Mouse (Mus musculus): ENCODE results near the gene Zc3h18. TPM values are rescaled to one million over a fixed set of nuclear protein-coding genes. Genes with fewer than 3 reads are reported as not detected.

Zc3h18 gene
- 59.2 and 59.9 TPM in 2 replicates for polyA plus RNA-seq (2015; fragmentation: Nextera tagmentation; extraction: Ambion mirVana)

GRCm38 (mm10) chr8:122376365-122377231 is at the start of gene Zc3h18:
Zc3h18 (plus strand) TSS chr8:122376609.
- ATAC-seq (ENCODE audit: low FRiP score, low read depth) = peak; percentile 95
- under 1% methylated on average over 93 of the region's 107 CpGs for WGBS
- peak within 1 kb of the TSS; percentile 94 for H3K27ac ChIP-seq
- H3K4me2 ChIP-seq (replicated peaks) = peak within 1 kb of the TSS; percentile 90
- H3K36me3 ChIP-seq = peaks cover 25% of the 10 kb centered on the region
- no peaks in the 10 kb centered on the region for H3K27me3 ChIP-seq
- H3K9me3 ChIP-seq = no peaks in the 10 kb centered on the region
- peak within 1 kb of the TSS; percentile 93 for H3K4me3 ChIP-seq
- peaks cover 25% of the 10 kb centered on the region for H3K4me1 ChIP-seq
- H3K9ac ChIP-seq = peak within 1 kb of the TSS; percentile 90

DNA sequence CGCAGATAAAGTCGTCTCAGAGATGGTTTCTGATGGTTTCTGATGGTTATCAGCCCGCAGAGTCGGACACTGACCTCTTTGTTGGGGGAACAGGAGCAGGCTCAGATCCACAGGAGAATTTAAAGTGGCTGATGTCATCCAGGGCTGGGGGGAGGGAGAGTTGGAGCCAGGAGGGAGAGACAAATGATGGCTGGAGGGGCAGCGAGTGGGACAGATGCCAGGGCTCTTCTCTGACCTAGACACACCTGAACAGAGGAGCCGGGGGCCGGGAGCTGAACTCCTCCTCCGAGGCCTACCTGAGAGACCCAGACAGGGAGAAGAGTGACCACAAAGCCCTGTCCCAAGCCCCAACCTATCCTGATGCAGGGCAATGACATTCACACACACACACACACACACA is 47.3 kb upstream of the Zc3h18 start:
- no peak for ATAC-seq (ENCODE audit: low FRiP score, low read depth)

GRCm38 (mm10) chr8:122329553-122330239 is 46.7 kb upstream of the Zc3h18 start:
- WGBS = 77% methylated on average over 22 of the region's 22 CpGs
- Histone ChIP-seq H3K4me1 (peaks cover 11% of the 10 kb centered on the region), H3K36me3 (peaks cover under 1% of the 10 kb centered on the region; the same call in 1 of the 2 replicates), H3K27me3 (peaks cover 11% of the 10 kb centered on the region), H3K4me2 (replicated peaks) (no peak overlapping the region), H3K27ac (no peak overlapping the region), H3K9ac (no peak overlapping the region), H3K4me3 (no peak overlapping the region), H3K9me3 (no peaks in the 10 kb centered on the region)
- ATAC-seq (ENCODE audit: low FRiP score, low read depth) = no peak

More for the DNA sequence above, 47.3 kb upstream of the Zc3h18 start:
- H3K9me3 ChIP-seq = no peaks in the 10 kb centered on the region
- H3K4me1 ChIP-seq = peaks cover 11% of the 10 kb centered on the region
- no peak overlapping the region for H3K4me3 ChIP-seq
- H3K36me3 ChIP-seq = no peaks in the 10 kb centered on the region
- 64% methylated on average over 8 of the region's 8 CpGs for WGBS
- peaks cover 5% of the 10 kb centered on the region for H3K27me3 ChIP-seq
- no peak overlapping the region for H3K27ac ChIP-seq
- H3K9ac ChIP-seq = 0 out of 2 replicates have a peak overlapping the region, but pooled peaks have one; percentile 6
- H3K4me2 ChIP-seq (replicated peaks) = no peak overlapping the region

GRCm38 (mm10) chr8:122330446-122331133 is 45.8 kb upstream of the Zc3h18 start:
- Histone ChIP-seq H3K4me2 (replicated peaks) (no peak overlapping the region), H3K9ac (peak overlapping the region; percentile 13; the same call in 1 of the 2 replicates), H3K27me3 (peaks cover 20% of the 10 kb centered on the region), H3K36me3 (peaks cover 4% of the 10 kb centered on the region; the same call in 1 of the 2 replicates), H3K4me1 (peaks cover 17% of the 10 kb centered on the region), H3K27ac (no peak overlapping the region), H3K9me3 (no peaks in the 10 kb centered on the region), H3K4me3 (no peak overlapping the region)
- ATAC-seq (ENCODE audit: low FRiP score, low read depth) = no peak
- 79% methylated on average over 12 of the region's 12 CpGs for WGBS

- H3K4me1 ChIP-seq = peaks cover 16% of the 10 kb centered on the region
- no peak for ATAC-seq (ENCODE audit: low FRiP score, low read depth)
- H3K27ac ChIP-seq = no peak overlapping the region
- H3K9ac ChIP-seq = no peak overlapping the region; the same call in 1 of the 2 replicates
- peaks cover 4% of the 10 kb centered on the region; the same call in 1 of the 2 replicates for H3K36me3 ChIP-seq
- H3K27me3 ChIP-seq = peaks cover 26% of the 10 kb centered on the region
- no peaks in the 10 kb centered on the region for H3K9me3 ChIP-seq
- WGBS = 75% methylated on average over 3 of the region's 3 CpGs
- H3K4me2 ChIP-seq (replicated peaks) = no peak overlapping the region
- H3K4me3 ChIP-seq = no peak overlapping the region
Observed at GRCm38 (mm10) chr8:122331134-122331523, 45.3 kb upstream of the Zc3h18 start.

GRCm38 (mm10) chr8:122332753-122333506 is 43.5 kb upstream of the Zc3h18 start:
- no peak; the same call in 1 of the 2 replicates for ATAC-seq (ENCODE audit: low FRiP score, low read depth)
- peaks cover 22% of the 10 kb centered on the region for H3K4me1 ChIP-seq
- H3K9me3 ChIP-seq = no peaks in the 10 kb centered on the region
- no peak overlapping the region for H3K9ac ChIP-seq
- peaks cover 41% of the 10 kb centered on the region for H3K27me3 ChIP-seq
- 67% methylated on average over 6 of the region's 6 CpGs for WGBS
- H3K36me3 ChIP-seq = peaks cover 4% of the 10 kb centered on the region; the same call in 1 of the 2 replicates
- no peak overlapping the region for H3K4me3 ChIP-seq
- no peak overlapping the region for H3K27ac ChIP-seq
- H3K4me2 ChIP-seq (replicated peaks) = no peak overlapping the region

DNA sequence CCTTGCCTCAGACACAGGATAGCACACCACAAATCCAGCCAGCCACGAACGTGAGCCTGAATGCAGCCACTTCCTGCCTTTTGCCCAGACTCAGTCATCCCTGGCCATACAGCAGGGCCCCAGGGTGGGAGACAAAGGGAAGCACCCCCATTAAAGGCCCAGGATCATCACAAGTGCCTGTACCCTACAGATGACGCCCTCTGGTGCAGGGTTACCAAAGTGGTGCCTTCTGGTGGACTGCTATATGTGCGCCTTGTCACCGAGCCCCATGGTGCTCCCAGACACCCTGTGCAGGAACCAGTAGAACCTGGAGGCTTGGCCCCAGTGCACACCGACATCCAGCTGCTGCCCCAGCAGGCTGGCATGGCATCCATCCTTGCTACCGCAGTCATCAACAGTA is 42.9 kb upstream of the Zc3h18 start:
- H3K27me3 ChIP-seq = peaks cover 47% of the 10 kb centered on the region

DNA sequence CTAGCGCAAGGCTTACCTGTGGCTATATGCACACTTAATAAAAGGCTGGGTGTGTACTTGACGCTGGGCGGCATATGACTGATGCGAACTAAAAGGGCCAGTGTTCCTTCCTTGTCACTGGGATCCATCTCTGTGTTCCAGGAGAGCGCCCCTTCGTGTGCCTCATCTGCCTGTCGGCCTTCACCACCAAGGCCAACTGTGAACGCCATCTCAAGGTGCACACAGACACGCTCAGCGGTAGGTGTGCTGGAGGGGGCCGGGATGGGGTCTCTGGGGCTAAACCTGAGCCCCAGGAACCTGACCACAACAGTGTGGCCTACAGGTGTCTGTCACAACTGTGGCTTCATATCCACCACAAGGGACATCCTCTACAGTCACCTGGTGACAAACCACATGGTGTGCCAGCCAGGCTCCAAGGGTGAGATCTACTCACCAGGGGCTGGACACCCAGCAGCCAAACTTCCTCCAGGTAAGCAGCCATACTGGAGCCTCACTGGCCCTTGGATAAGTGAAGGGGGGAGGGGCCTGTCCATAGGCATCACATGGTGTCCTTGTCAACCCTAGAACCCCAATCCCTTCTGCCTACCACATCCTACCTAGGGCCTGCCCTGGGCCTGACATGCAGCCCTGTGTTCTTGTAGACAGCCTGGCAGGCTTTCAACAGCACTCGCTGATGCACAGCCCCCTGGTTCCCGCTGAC is 41.5 kb upstream of the Zc3h18 start:
- Histone ChIP-seq H3K27ac (no peak overlapping the region), H3K4me2 (replicated peaks) (peak overlapping the region; percentile 92), H3K36me3 (peaks cover 4% of the 10 kb centered on the region; the same call in 1 of the 2 replicates), H3K4me3 (peak overlapping the region; percentile 65; the same call in 1 of the 2 replicates), H3K4me1 (peaks cover 22% of the 10 kb centered on the region), H3K9me3 (no peaks in the 10 kb centered on the region), H3K27me3 (peaks cover 57% of the 10 kb centered on the region), H3K9ac (no peak overlapping the region; the same call in 1 of the 2 replicates)
- ATAC-seq (ENCODE audit: low FRiP score, low read depth) = no peak
- WGBS = 88% methylated on average over 13 of the region's 13 CpGs

More for the DNA sequence above, 42.9 kb upstream of the Zc3h18 start:
- peaks cover 4% of the 10 kb centered on the region; the same call in 1 of the 2 replicates for H3K36me3 ChIP-seq
- 90% methylated on average over 7 of the region's 7 CpGs for WGBS
- no peak overlapping the region for H3K4me3 ChIP-seq
- no peak overlapping the region for H3K9ac ChIP-seq
- ATAC-seq (ENCODE audit: low FRiP score, low read depth) = no peak
- H3K4me1 ChIP-seq = peaks cover 22% of the 10 kb centered on the region
- no peak overlapping the region for H3K4me2 ChIP-seq (replicated peaks)
- no peak overlapping the region for H3K27ac ChIP-seq
- no peaks in the 10 kb centered on the region for H3K9me3 ChIP-seq

DNA sequence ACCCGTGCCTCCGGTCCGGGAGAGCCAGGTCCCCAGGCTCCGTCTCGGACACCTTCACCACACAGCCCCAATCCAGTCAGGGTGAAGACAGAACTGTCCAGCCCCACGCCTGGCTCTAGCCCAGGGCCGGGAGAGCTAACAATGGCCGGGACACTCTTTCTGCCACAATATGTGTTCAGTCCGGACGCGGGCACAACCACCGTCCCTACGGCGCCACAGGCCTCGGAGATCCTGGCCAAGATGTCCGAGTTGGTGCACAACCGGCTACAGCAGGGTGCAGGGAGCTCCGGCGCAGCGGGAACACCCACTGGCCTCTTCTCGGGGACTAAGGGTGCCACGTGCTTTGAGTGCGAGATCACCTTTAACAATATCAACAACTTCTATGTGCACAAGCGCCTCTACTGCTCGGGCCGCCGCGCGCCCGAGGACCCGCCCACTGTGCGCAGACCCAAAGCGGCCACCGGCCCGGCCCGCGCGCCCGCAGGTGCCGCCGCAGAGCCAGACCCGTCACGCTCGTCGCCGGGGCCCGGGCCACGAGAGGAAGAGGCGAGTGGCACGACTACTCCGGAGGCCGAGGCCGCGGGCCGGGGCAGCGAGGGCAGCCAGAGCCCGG is 40.7 kb upstream of the Zc3h18 start:
- peak overlapping the region; percentile 92 for H3K4me2 ChIP-seq (replicated peaks)
- H3K4me3 ChIP-seq = peak overlapping the region; percentile 65
- no peaks in the 10 kb centered on the region for H3K9me3 ChIP-seq
- H3K27ac ChIP-seq = no peak overlapping the region
- H3K27me3 ChIP-seq = peaks cover 61% of the 10 kb centered on the region
- H3K4me1 ChIP-seq = peaks cover 22% of the 10 kb centered on the region
- WGBS = 13% methylated on average over 56 of the region's 57 CpGs
- H3K36me3 ChIP-seq = peaks cover 4% of the 10 kb centered on the region; the same call in 1 of the 2 replicates
- peak overlapping the region; percentile 69 for H3K9ac ChIP-seq
- ATAC-seq (ENCODE audit: low FRiP score, low read depth) = peak; percentile 49

DNA sequence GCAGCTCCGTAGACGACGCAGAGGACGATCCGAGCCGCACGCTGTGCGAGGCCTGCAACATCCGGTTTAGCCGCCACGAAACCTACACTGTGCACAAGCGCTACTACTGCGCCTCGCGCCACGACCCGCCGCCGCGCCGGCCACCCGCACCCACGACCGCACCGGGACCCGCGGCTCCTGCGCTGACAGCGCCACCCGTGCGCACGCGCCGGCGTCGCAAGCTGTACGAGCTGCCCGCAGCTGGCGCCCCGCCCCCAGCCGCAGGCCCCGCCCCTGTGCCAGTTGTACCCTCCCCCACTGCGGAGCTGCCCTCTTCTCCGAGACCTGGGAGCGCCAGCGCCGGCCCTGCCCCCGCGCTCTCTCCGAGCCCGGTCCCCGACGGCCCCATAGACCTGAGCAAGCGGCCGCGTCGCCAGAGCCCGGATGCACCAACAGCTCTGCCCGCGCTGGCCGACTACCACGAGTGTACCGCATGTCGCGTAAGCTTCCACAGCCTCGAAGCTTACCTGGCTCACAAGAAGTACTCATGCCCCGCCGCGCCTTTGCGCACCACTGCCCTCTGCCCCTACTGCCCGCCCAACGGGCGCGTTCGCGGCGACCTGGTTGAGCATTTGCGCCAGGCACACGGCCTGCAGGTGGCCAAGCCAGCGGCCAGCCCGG is 40.0 kb upstream of the Zc3h18 start:
- H3K9ac ChIP-seq = peak overlapping the region; percentile 69
- peak overlapping the region; percentile 92 for H3K4me2 ChIP-seq (replicated peaks)
- no peak overlapping the region for H3K27ac ChIP-seq
- peak; percentile 52 for ATAC-seq (ENCODE audit: low FRiP score, low read depth)
- WGBS = 2% methylated on average over 76 of the region's 81 CpGs
- H3K36me3 ChIP-seq = peaks cover 4% of the 10 kb centered on the region; the same call in 1 of the 2 replicates
- H3K4me3 ChIP-seq = peak overlapping the region; percentile 65
- peaks cover 17% of the 10 kb centered on the region for H3K4me1 ChIP-seq
- peaks cover 68% of the 10 kb centered on the region for H3K27me3 ChIP-seq
- H3K9me3 ChIP-seq = no peaks in the 10 kb centered on the region
